Mouse (Mus musculus) spleen, postnatal 36 days (tissue): ENCODE data around the gene Traf3ip2.

Experiments
- DNase-seq, 2 experiments: peaks; one replicate each; pipeline ENCODE4 v3.0.0; 2022; ENCODE audit warnings: low spot score in 2 of 2, mixed read lengths in 1 of 2

Gene Traf3ip2

GRCm38 (mm10) chr10:39612633-39612988 lies at the start of gene Traf3ip2:
Gene Traf3ip2 (plus strand): TSS chr10:39612934.
- DNase-seq = no peak

- DNase-seq = no peak
Observed at GRCm38 (mm10) chr10:39563552-39564223, 49.0 kb upstream of the Traf3ip2 start.

- DNase-seq = no peak
Observed at GRCm38 (mm10) chr10:39566901-39567300, 45.8 kb upstream of the Traf3ip2 start.

GRCm38 (mm10) chr10:39568991-39569390 lies 43.7 kb upstream of the Traf3ip2 start:
- no peak for DNase-seq

- no peak for DNase-seq
Observed at GRCm38 (mm10) chr10:39571011-39571410, 41.7 kb upstream of the Traf3ip2 start.

- DNase-seq = no peak
Observed at GRCm38 (mm10) chr10:39572050-39572671, 40.6 kb upstream of the Traf3ip2 start.

- no peak for DNase-seq
Observed at GRCm38 (mm10) chr10:39572672-39573051, 40.1 kb upstream of the Traf3ip2 start.

GRCm38 (mm10) chr10:39576466-39576865 lies 36.3 kb upstream of the Traf3ip2 start:
- no peak for DNase-seq

- DNase-seq = no peak
Observed at GRCm38 (mm10) chr10:39580477-39580876, 32.3 kb upstream of the Traf3ip2 start.

- no peak for DNase-seq
Observed at GRCm38 (mm10) chr10:39582385-39582784, 30.3 kb upstream of the Traf3ip2 start.

- DNase-seq = no peak
Observed at GRCm38 (mm10) chr10:39583718-39584117, 29.0 kb upstream of the Traf3ip2 start.

GRCm38 (mm10) chr10:39587290-39587925 lies 25.3 kb upstream of the Traf3ip2 start:
- DNase-seq = no peak

GRCm38 (mm10) chr10:39587973-39588746 lies 24.6 kb upstream of the Traf3ip2 start:
- DNase-seq = no peak

- DNase-seq = no peak
Observed at GRCm38 (mm10) chr10:39589765-39590546, 22.8 kb upstream of the Traf3ip2 start.

- DNase-seq = no peak
Observed at GRCm38 (mm10) chr10:39590629-39591028, 22.1 kb upstream of the Traf3ip2 start.

GRCm38 (mm10) chr10:39592501-39592900 lies 20.2 kb upstream of the Traf3ip2 start:
- no peak for DNase-seq

- DNase-seq = no peak
Observed at GRCm38 (mm10) chr10:39594716-39595115, 18.0 kb upstream of the Traf3ip2 start.

- DNase-seq = no peak
Observed at GRCm38 (mm10) chr10:39595862-39596261, 16.9 kb upstream of the Traf3ip2 start.

- no peak for DNase-seq
Observed at GRCm38 (mm10) chr10:39597116-39597791, 15.5 kb upstream of the Traf3ip2 start.

- DNase-seq = no peak
Observed at GRCm38 (mm10) chr10:39597792-39598183, 14.9 kb upstream of the Traf3ip2 start.

GRCm38 (mm10) chr10:39599601-39600000 lies 13.1 kb upstream of the Traf3ip2 start:
- DNase-seq = no peak
